Mouse (Mus musculus) neutrophil, adult 5-6 weeks (primary cell): ENCODE data around the gene Taok3. TPM values are rescaled to one million over a fixed set of nuclear protein-coding genes. Genes with fewer than 3 reads are reported as not detected.

Experiments used
- ATAC-seq: fragments of 151-379, 151-347 bp; 2 replicates; pipeline ENCODE4 v1.8.0; 2017; ENCODE audit warnings: mild to moderate bottlenecking, moderate TSS enrichment; ENCODE audit not compliant: insufficient number of reproducible peaks, poor library complexity, low FRiP score, severe bottlenecking; ENCODE audit errors: extremely low read depth
- total RNA-seq: library from RNA; stranded (forward); fragments of 200-1000 nt; gene quantifications from 2 replicates; pipeline ENCODE4 v1.2.3, GENCODE M21; 2017

Taok3 gene
- total RNA-seq, 1 experiment from 2014 or later, result 76.9 TPM

- no peak for ATAC-seq
These were observed 17.1 kb downstream of the Taok3 start for GRCm38 (mm10) chr5:117137011-117137410.

- no peak for ATAC-seq
These were observed 17.7 kb downstream of the Taok3 start for GRCm38 (mm10) chr5:117137594-117137993.

- peak; percentile 26; the same call in 1 of the 2 replicates for ATAC-seq
These were observed 18.5 kb downstream of the Taok3 start for GRCm38 (mm10) chr5:117138295-117138988.

GRCm38 (mm10) chr5:117139822-117140221 lies 19.9 kb downstream of the Taok3 start:
- no peak for ATAC-seq

GRCm38 (mm10) chr5:117140374-117140773 lies 20.4 kb downstream of the Taok3 start:
- ATAC-seq, result no peak; the same call in 1 of the 2 replicates

- peak; percentile 57; the same call in 1 of the 2 replicates for ATAC-seq
These were observed 23.8 kb downstream of the Taok3 start for GRCm38 (mm10) chr5:117143721-117144135.

- ATAC-seq, result no peak
These were observed 26.2 kb downstream of the Taok3 start for GRCm38 (mm10) chr5:117146165-117146564.

- no peak for ATAC-seq
These were observed 27.5 kb downstream of the Taok3 start for GRCm38 (mm10) chr5:117147187-117148095.

GRCm38 (mm10) chr5:117149054-117149942 lies 29.4 kb downstream of the Taok3 start:
- ATAC-seq, result peak; percentile 21; the same call in 1 of the 2 replicates

GRCm38 (mm10) chr5:117150068-117150467 lies 30.1 kb downstream of the Taok3 start:
- no peak for ATAC-seq

- ATAC-seq, result no peak
These were observed 33.0 kb downstream of the Taok3 start for GRCm38 (mm10) chr5:117152944-117153343.

- ATAC-seq, result no peak
These were observed 33.7 kb downstream of the Taok3 start for GRCm38 (mm10) chr5:117153527-117154091.

- peak; percentile 54; the same call in 1 of the 2 replicates for ATAC-seq
These were observed 38.5 kb downstream of the Taok3 start for GRCm38 (mm10) chr5:117158335-117159018.

GRCm38 (mm10) chr5:117159326-117159725 lies 39.4 kb downstream of the Taok3 start:
- peak; percentile 21; the same call in 1 of the 2 replicates for ATAC-seq

GRCm38 (mm10) chr5:117159805-117160291 lies 39.9 kb downstream of the Taok3 start:
- ATAC-seq, result peak; percentile 45; the same call in 1 of the 2 replicates

GRCm38 (mm10) chr5:117160499-117160898 lies 40.6 kb downstream of the Taok3 start:
- ATAC-seq, result peak; percentile 55

- ATAC-seq, result no peak
These were observed 43.9 kb downstream of the Taok3 start for GRCm38 (mm10) chr5:117163790-117164189.

- ATAC-seq, result no peak
These were observed 44.6 kb downstream of the Taok3 start for GRCm38 (mm10) chr5:117164516-117164915.
